Mouse (Mus musculus) Patski (cell line): ENCODE data around the gene Nabp1. TPM values are rescaled to one million over a fixed set of nuclear protein-coding genes. Genes with fewer than 3 reads are reported as not detected.
A peak's percentile ranks its signal among the peaks of the same experiment; 100 is the strongest.

ENCODE experiments used
- ATAC-seq: fragments of 100-300 bp; one replicate; pipeline ENCODE4 v1.8.0; 2021
- CTCF ChIA-PET: fragments of 350-600 bp; sonication (Branson Sonifier 250); formaldehyde crosslinking; loops from one replicate; lab custom pipeline; 2022; ENCODE audit warnings: inconsistent platforms; lab: Charles Lee
- POLR2A ChIA-PET: fragments of 350-600 bp; sonication (Branson Sonifier 250); formaldehyde crosslinking; loops from one replicate; lab custom pipeline; 2022; ENCODE audit warnings: antibody characterized with exemption, inconsistent platforms; lab: Charles Lee
- DNase-seq: peaks from one replicate; pipeline ENCODE4 v3.0.0-alpha.2; 2011; ENCODE audit warnings: low read depth, low spot score
- H3K27me3 ChIP-seq: fragments of 371-371 bp; one replicate; pipeline ENCODE4 v1.5.1; 2021
- CTCF ChIP-seq: fragments of 100-300 bp; IDR thresholded peaks from one replicate; pipeline ENCODE4 v1.5.1; 2021
- in situ Hi-C: fragments of 300-500 bp; cut with MboI; formaldehyde crosslinking; loops from 3 replicates; pipeline ENCODE4 v1.11.1; 2018; ENCODE audit warnings: low pct_unique_long_range_greater_than_20kb, mixed read lengths
- polyA plus RNA-seq: library from polyadenylated mRNA; unstranded; gene quantifications from one replicate; pipeline ENCODE4 v1.2.3, GENCODE M21; 2021

Nabp1 gene
- 20.8 TPM for polyA plus RNA-seq

DNA sequence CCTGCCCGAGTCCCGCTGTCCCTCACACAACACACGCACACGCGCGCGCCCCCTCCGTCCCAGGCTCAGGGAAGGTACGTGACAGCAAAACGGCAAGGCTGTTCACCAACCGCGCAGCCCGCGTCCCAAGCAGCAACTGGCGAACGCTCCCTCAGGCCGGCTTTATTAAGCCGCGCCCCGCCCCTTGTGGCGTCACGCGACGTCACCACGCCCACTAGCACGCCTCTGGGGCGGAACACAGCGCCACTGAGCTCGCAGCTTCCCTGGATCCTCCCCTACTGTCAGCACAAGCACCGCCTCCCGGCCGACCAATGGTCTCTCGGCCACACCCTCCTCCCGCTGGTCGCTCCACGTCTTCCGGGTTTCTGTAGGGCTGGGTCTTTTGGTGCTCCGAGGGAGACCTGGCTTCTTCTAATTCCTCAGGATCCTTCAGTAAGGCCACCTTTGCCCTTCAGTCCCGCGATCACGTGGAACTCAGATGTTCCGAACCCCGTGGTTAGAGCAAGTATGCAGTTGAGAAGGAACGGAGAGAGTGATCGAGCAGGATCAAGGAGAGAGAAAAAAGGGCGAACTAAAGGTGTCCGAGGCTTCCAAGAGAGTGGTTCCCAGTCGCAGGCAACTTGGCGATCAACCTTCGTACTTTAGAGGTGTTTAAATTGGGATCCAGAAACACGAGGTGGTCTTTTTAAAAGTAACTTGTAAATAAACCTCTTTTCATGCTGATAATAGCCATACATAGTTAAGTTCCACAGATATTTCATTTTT is at the start of gene Nabp1:
Gene Nabp1 (minus strand): TSS at position 164 of the 765 bp plus-strand sequence.
- CTCF ChIA-PET: no interaction called here
- peak; percentile 79 for DNase-seq
- in situ Hi-C loops: no loop called here
- peak; percentile 100 for ATAC-seq
- H3K27me3 ChIP-seq: no peaks in the 10 kb centered on the region
- no peak for TF ChIP-seq CTCF
- POLR2A ChIA-PET: interaction anchor here (0.6 to 3.1 kb wide), 2 partner anchors 21 to 32 kb away, joined by 3 to 9 read pairs; no protein-coding TSS in a partner anchor

DNA sequence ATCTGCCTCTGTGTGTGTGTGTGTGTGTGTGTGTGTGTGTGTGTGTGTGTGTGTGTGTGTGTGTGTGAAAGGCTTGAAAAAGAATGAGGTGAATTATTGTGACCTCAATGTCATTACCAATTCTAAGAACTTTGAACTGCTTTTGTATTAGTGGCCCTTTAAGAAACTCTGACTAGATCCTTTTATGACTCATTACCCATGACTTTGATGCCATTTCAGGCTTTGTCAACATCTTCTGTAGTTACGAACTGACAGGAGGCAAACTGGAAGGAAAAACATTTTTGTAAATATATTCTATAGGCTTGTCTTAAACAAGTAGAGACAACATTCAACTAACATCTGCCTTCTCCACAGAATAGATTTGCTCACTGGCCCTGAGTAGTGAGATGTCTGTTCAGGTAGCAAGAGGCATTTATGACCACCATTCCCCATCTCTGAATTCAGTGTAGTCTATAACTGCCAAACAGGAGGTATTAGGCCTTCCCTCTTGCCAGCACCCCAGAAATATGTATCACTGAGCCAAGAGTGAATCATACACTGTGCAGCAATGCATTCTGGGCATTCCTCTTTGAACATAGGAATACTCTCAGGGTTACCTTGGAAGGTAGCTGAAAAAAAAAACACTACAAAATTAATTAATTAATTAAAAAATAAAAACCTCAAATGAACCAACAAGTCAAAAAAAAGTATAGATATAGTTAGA is 47.5 kb upstream of the Nabp1 start:
- ChIA-PET POLR2A (no interaction called here), CTCF (interaction anchor here (1.4 kb wide), 1 partner anchor 11 kb away, joined by 4 read pairs; no protein-coding TSS in a partner anchor)
- in situ Hi-C loops: no loop called here
- H3K27me3 ChIP-seq: no peaks in the 10 kb centered on the region
- ATAC-seq (no peak), DNase-seq (no peak)
- TF ChIP-seq CTCF: no peak

DNA sequence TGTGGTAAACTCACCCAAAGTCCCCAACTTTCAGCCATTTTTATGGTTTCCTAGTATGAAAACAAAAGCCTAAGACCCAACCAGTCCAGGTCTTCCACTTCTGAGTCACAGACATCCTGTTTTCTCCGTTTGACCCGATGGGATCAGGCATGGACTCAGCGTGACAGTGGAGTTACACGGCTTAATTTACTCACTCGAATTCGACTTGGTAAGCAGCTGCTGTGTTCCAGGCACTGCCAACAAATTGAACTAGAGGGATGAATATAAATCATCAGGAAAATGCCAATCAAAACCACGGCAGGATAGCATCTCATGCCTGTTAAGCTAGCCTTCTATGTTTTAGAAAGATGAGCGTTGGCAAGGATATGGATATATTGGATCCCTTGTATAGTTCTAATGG is 43.4 kb upstream of the Nabp1 start:
- ChIA-PET CTCF (no interaction called here), POLR2A (no interaction called here)
- in situ Hi-C loops: no loop called here
- ATAC-seq (no peak), DNase-seq (no peak)
- no peaks in the 10 kb centered on the region for H3K27me3 ChIP-seq
- TF ChIP-seq CTCF: no peak

DNA sequence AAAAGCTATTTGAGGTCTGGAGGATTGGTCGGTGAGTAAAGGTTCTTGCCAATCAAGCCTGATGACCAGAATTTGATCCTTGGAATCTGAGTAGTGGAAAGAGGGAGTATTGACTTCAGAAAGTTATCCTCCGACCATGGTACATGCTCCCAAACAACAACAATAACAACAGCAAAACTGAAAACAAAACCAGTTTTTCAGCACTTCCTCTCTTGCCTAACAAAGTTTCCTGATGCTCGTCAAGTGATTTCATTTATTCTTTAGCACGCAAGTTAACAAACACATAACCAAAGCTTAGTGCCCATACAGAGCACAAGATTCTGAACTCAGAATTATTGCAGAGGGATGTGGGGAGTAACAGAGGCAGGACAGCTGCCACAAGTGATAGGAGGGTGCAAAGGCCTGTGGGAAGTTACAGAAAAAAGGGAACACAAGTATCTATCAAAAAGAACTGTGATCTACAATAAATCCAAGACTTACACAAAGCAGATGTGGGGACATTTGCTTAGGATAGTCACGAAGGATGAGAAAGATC is 42.1 kb upstream of the Nabp1 start:
- no peak for TF ChIP-seq CTCF
- H3K27me3 ChIP-seq: no peaks in the 10 kb centered on the region
- POLR2A ChIA-PET: no interaction called here
- no peak for DNase-seq
- no peak for ATAC-seq
- in situ Hi-C loops: no loop called here
- CTCF ChIA-PET: no interaction called here

DNA sequence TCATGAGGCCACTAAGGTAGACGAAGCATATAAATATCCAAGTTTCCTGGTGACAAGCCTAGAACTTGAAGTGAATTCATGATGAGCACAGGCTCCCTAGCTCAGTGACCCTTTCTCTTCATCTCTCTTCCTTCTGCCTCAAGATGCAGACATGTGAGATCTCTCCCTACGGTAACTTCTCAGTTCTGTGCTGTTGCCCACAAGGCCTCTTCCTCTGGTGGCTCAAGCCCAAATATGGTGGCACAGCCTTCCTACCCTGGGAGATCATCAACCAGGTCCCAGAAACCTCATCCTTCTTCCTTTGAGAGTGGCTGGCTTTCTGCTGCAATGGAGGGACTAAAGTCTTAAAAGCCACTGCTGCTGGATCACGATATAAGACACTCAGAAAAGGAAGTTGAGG is 40.9 kb upstream of the Nabp1 start:
- DNase-seq (no peak), ATAC-seq (no peak)
- in situ Hi-C loops: no loop called here
- TF ChIP-seq CTCF: no peak
- no peaks in the 10 kb centered on the region for H3K27me3 ChIP-seq
- POLR2A ChIA-PET: no interaction called here
- CTCF ChIA-PET: interaction anchor here (1.0 to 1.4 kb wide), 2 partner anchors 10 to 43 kb away, joined by 3 read pairs; no protein-coding TSS in a partner anchor

DNA sequence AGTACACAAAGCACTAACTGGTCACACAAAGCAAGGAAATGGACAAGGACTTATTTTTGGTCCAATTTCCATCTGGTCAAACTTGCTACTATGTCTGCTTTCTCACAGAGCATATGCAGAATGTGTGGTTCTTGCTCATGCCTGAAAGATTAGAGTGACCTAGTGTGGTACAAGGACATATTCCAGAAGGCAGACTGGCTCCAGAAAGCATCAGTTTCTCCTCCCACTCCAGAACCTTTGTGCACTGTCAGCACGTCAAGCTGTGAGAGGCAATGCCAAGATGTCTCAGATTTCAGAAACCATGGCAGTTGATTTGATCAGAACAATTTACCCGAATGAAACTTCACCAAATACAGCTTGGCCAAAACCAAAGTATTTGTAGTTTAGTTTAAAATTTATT is 37.4 kb upstream of the Nabp1 start:
- in situ Hi-C loops: no loop called here
- DNase-seq (no peak), ATAC-seq (no peak)
- no peak for TF ChIP-seq CTCF
- no peaks in the 10 kb centered on the region for H3K27me3 ChIP-seq
- ChIA-PET CTCF (interaction anchor here (1.2 kb wide), 1 partner anchor 81 kb away, joined by 3 read pairs; no protein-coding TSS in a partner anchor), POLR2A (no interaction called here)

DNA sequence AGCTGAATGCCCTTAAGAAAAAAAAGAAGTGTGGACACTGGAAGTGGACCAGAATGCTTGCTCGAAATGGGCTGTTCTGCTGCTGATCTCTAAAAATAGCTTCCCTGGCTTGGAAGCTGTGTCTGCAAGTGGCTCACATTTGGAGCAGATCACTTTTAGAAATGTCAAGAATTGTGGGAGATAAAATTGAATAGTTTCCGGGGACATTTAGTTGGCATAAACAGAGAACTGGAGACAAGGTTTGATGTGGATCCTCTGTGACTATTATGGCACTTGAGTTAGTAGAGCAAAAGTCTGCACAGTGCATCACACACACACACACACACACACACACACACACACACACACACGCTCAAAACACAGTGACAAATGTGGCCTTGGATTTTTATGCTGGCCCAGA is 36.8 kb upstream of the Nabp1 start:
- POLR2A ChIA-PET: no interaction called here
- no peak for ATAC-seq
- no peaks in the 10 kb centered on the region for H3K27me3 ChIP-seq
- no peak for DNase-seq
- in situ Hi-C loops: no loop called here
- no peak for TF ChIP-seq CTCF
- CTCF ChIA-PET: interaction anchor here (1.2 to 3.4 kb wide), 4 partner anchors 12 to 82 kb away, joined by 3 to 10 read pairs (median 4); no protein-coding TSS in a partner anchor

DNA sequence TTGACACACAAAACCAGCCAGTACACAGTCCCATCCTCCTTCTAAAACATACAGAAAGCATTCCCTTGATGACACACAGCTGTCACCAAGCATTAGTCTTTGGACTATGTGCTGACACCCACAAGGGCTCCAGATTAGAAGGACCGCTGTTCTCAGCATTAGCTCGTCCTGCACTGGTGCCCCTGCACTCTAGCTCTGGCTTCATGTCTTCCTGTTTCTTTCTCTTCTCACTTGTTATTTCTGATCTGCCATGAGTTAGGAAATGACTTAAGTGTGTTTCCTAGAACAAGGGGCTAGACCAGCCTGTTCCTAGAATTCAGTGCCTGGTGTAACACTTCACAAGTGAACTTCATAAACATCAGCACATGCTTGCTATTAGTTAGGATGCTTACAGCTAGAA is 36.2 kb upstream of the Nabp1 start:
- ATAC-seq (no peak), DNase-seq (no peak)
- ChIA-PET POLR2A (no interaction called here), CTCF (interaction anchor here (0.8 to 3.4 kb wide), 4 partner anchors 10 to 27 kb away, joined by 3 to 10 read pairs (median 4); no protein-coding TSS in a partner anchor)
- no peak for TF ChIP-seq CTCF
- no peaks in the 10 kb centered on the region for H3K27me3 ChIP-seq
- in situ Hi-C loops: no loop called here

DNA sequence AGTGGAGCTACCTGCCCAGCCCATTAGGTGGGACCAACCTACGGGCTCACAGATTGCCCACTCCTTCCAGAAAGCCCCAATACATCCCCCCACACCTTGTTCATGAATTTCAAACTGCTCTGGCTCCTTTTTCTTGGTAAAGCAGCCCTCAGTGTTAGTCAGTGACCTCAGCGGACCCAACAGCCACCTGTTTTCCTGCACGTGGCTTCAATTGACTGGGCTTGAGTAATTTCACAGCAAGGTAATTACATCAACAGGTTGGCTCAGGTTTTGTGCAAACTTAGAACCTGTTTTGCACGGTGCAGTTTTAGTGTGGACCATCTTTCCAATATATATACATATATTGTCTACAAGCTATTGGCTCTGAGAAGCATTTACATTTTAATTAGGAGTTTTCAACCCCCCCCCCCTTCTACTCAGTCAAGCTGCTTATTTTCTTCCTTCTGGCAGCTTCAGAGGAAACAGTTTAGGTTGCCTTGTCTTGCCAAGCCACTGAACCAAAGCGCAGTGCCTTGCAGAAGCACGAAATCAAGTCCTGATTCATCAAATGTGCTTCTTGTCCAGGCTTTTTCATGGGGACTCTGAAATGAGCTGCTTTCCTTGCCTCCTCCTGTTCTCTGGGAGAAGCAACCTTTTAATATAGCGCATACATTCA is 35.0 kb upstream of the Nabp1 start:
- no peak for TF ChIP-seq CTCF
- H3K27me3 ChIP-seq: no peaks in the 10 kb centered on the region
- CTCF ChIA-PET: interaction anchor here (0.7 to 3.4 kb wide), 2 partner anchors 11 to 16 kb away, joined by 3 to 10 read pairs; no protein-coding TSS in a partner anchor
- ATAC-seq (peak; percentile 50), DNase-seq (no peak)
- POLR2A ChIA-PET: no interaction called here
- in situ Hi-C loops: no loop called here

DNA sequence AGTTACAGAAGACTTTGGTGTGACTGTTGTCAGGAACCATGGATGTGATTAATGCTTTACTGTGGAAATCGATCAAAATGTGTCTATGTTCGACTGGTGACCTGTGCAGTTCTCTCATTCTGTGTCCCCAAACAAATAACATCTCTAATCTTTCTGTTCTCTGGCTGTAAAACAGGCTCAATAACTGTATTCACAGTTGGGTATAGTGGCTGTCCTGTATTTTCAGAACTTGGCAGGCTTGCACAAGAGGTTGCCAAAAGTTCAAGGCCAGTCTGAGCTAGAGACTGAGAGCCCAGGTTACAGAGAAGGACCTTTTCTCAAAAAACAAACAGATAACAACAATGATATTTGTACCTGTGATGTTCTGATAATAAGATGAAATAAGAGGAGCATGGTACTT is 34.1 kb upstream of the Nabp1 start:
- CTCF ChIA-PET: interaction anchor here (3.4 kb wide), 1 partner anchor 17 kb away, joined by 10 read pairs; no protein-coding TSS in a partner anchor
- ATAC-seq (no peak), DNase-seq (no peak)
- H3K27me3 ChIP-seq: no peaks in the 10 kb centered on the region
- in situ Hi-C loops: no loop called here
- no peak for TF ChIP-seq CTCF
- POLR2A ChIA-PET: interaction anchor here (0.6 kb wide), 1 partner anchor 52 kb away, joined by 3 read pairs; no protein-coding TSS in a partner anchor
